Mouse (Mus musculus) erythroblast, embryonic 14.5 days (primary cell): Measurements from ENCODE around the gene Tmem156. TPM values are rescaled to one million over a fixed set of nuclear protein-coding genes. Genes with fewer than 3 reads are reported as not detected.
"Not testable (repeated sequence)": the region's sequence is repeated elsewhere in the genome, so short reads cannot be mapped to it uniquely, and the experiment has no call there.

ENCODE experiments used
- H3K27me3 ChIP-seq: 2 replicates; pipeline ENCODE4 v1.6.1; 2012; ENCODE audit warnings: inconsistent platforms; ENCODE audit not compliant: control insufficient read depth
- H3K36me3 ChIP-seq: 2 replicates; pipeline ENCODE4 v1.6.1; 2012; ENCODE audit warnings: mild to moderate bottlenecking, inconsistent platforms; ENCODE audit not compliant: control insufficient read depth
- H3K4me1 ChIP-seq: 2 replicates; pipeline ENCODE4 v1.6.1; 2012; ENCODE audit warnings: inconsistent platforms; ENCODE audit not compliant: control insufficient read depth
- H3K4me3 ChIP-seq: replicated peaks from 2 replicates; pipeline ENCODE3; 2012; ENCODE audit warnings: moderate library complexity, mild to moderate bottlenecking, inconsistent platforms
- H3K9me3 ChIP-seq: 2 replicates; pipeline ENCODE4 v1.6.1; 2012; ENCODE audit warnings: low read length, inconsistent platforms, mixed read lengths; ENCODE audit not compliant: control insufficient read depth
- GATA1 ChIP-seq: IDR thresholded peaks from 2 replicates; pipeline ENCODE4 v1.6.1; 2012; ENCODE audit warnings: low read length, inconsistent platforms, mixed read lengths
- TAL1 ChIP-seq: IDR thresholded peaks from 3 replicates; pipeline ENCODE4 v1.6.1; 2012; ENCODE audit warnings: low read length, inconsistent platforms, mixed read lengths
- polyA plus RNA-seq: library from polyadenylated mRNA; stranded (reverse); fragments of >175 nt; gene quantifications from 2 replicates; pipeline ENCODE4 v1.2.3, GENCODE M21; 2012

Tmem156 gene
- polyA plus RNA-seq, 1 experiment, result not detected

- no peaks in the 10 kb centered on the region for H3K27me3 ChIP-seq
- no peaks in the 10 kb centered on the region for H3K36me3 ChIP-seq
- TF ChIP-seq TAL1 (no peak), GATA1 (no peak)
- H3K4me1 ChIP-seq, result no peaks in the 10 kb centered on the region
- no peaks in the 10 kb centered on the region for H3K9me3 ChIP-seq
- H3K4me3 ChIP-seq, result no peak overlapping the region
Measured at GRCm38 (mm10) chr5:65119495-65119894, 27.6 kb upstream of the Tmem156 start.

GRCm38 (mm10) chr5:65116789-65117188 is 24.9 kb upstream of the Tmem156 start:
- Histone ChIP-seq H3K27me3 (no peaks in the 10 kb centered on the region), H3K9me3 (no peaks in the 10 kb centered on the region), H3K4me3 (no peak overlapping the region), H3K36me3 (no peaks in the 10 kb centered on the region), H3K4me1 (peaks cover 6% of the 10 kb centered on the region)
- TF ChIP-seq GATA1 (no peak), TAL1 (no peak)

- peaks cover 6% of the 10 kb centered on the region for H3K4me1 ChIP-seq
- no peaks in the 10 kb centered on the region for H3K36me3 ChIP-seq
- no peak overlapping the region for H3K4me3 ChIP-seq
- TF ChIP-seq TAL1, result no peak
- no peak for TF ChIP-seq GATA1
- peaks cover under 1% of the 10 kb centered on the region; the same call in 1 of the 2 replicates for H3K27me3 ChIP-seq
- no peaks in the 10 kb centered on the region for H3K9me3 ChIP-seq
Measured at GRCm38 (mm10) chr5:65113323-65113722, 21.4 kb upstream of the Tmem156 start.

- H3K9me3 ChIP-seq, H3K27me3 ChIP-seq, H3K36me3 ChIP-seq, H3K4me3 ChIP-seq: not testable (repeated sequence)
- H3K4me1 ChIP-seq, result peaks cover 12% of the 10 kb centered on the region
Measured at GRCm38 (mm10) chr5:65112225-65112624, 20.3 kb upstream of the Tmem156 start.

GRCm38 (mm10) chr5:65107773-65108432 is 16.0 kb upstream of the Tmem156 start:
- H3K4me1 ChIP-seq, result peaks cover 10% of the 10 kb centered on the region
- H3K36me3 ChIP-seq, result no peaks in the 10 kb centered on the region
- H3K9me3 ChIP-seq, result no peaks in the 10 kb centered on the region
- H3K27me3 ChIP-seq, result peaks cover 10% of the 10 kb centered on the region
- H3K4me3 ChIP-seq, result peak overlapping the region; percentile 66
- no peak for TF ChIP-seq GATA1
- TF ChIP-seq TAL1, result no peak

GRCm38 (mm10) chr5:65106876-65107772 is 15.2 kb upstream of the Tmem156 start, which contains the start of gene Klhl5:
Gene Klhl5 (plus strand): TSS chr5:65107539.
- Histone ChIP-seq H3K4me3 (peak within 1 kb of the TSS; percentile 66), H3K4me1 (peaks cover 10% of the 10 kb centered on the region), H3K9me3 (no peaks in the 10 kb centered on the region), H3K36me3 (no peaks in the 10 kb centered on the region), H3K27me3 (peaks cover 10% of the 10 kb centered on the region)
- TF ChIP-seq TAL1, result no peak
- no peak for TF ChIP-seq GATA1

GRCm38 (mm10) chr5:65102641-65103042 is 10.7 kb upstream of the Tmem156 start:
- Histone ChIP-seq H3K4me3 (no peak overlapping the region), H3K4me1 (peaks cover 13% of the 10 kb centered on the region), H3K9me3 (no peaks in the 10 kb centered on the region), H3K27me3 (peaks cover 2% of the 10 kb centered on the region; the same call in 1 of the 2 replicates), H3K36me3 (no peaks in the 10 kb centered on the region)
- no peak for TF ChIP-seq TAL1
- TF ChIP-seq GATA1, result no peak

GRCm38 (mm10) chr5:65102026-65102640 is 10.2 kb upstream of the Tmem156 start:
- TF ChIP-seq GATA1 (no peak), TAL1 (no peak)
- Histone ChIP-seq H3K9me3 (no peaks in the 10 kb centered on the region), H3K36me3 (no peaks in the 10 kb centered on the region), H3K4me3 (no peak overlapping the region), H3K27me3 (no peaks in the 10 kb centered on the region; the same call in 1 of the 2 replicates), H3K4me1 (peaks cover 8% of the 10 kb centered on the region)

GRCm38 (mm10) chr5:65101621-65102020 is 9.7 kb upstream of the Tmem156 start:
- no peaks in the 10 kb centered on the region for H3K36me3 ChIP-seq
- TF ChIP-seq TAL1 (no peak), GATA1 (no peak)
- H3K27me3 ChIP-seq, result no peaks in the 10 kb centered on the region; the same call in 1 of the 2 replicates
- H3K4me1 ChIP-seq, result peaks cover 6% of the 10 kb centered on the region
- H3K4me3 ChIP-seq, result no peak overlapping the region
- H3K9me3 ChIP-seq, result no peaks in the 10 kb centered on the region
